Mouse (Mus musculus) neural tube, embryonic 11.5 days (tissue): ENCODE results near the gene Ankdd1b. TPM values are rescaled to one million over a fixed set of nuclear protein-coding genes. Genes with fewer than 3 reads are reported as not detected.

Experiments
- ATAC-seq: fragments of 200-750 bp; cut with Nextera tagmentation; 2 replicates; pipeline ENCODE4 v1.8.0; 2017; ENCODE audit warnings: moderate number of reproducible peaks, mild to moderate bottlenecking, moderate TSS enrichment, moderate library complexity; ENCODE audit not compliant: insufficient read depth, low FRiP score, low TSS enrichment
- DNase-seq: peaks from one replicate; pipeline ENCODE4 v3.0.0-alpha.2; 2015; ENCODE audit warnings: low spot score
- H3K27ac ChIP-seq: fragments of 300-500 bp; sonication (generic); 2 replicates; pipeline ENCODE4 v1.5.1; 2014; ENCODE audit warnings: low read depth, mild to moderate bottlenecking, low read length
- H3K27me3 ChIP-seq: fragments of 300-500 bp; sonication (generic); 2 replicates; pipeline ENCODE4 v1.6.1; 2014; ENCODE audit warnings: mild to moderate bottlenecking, low read length, mixed read lengths; ENCODE audit not compliant: control insufficient read depth, insufficient read depth
- H3K36me3 ChIP-seq: fragments of 300-500 bp; sonication (generic); 2 replicates; pipeline ENCODE4 v1.6.1; 2014; ENCODE audit warnings: mild to moderate bottlenecking, low read length, moderate library complexity, mixed read lengths; ENCODE audit not compliant: control insufficient read depth, insufficient read depth
- H3K4me1 ChIP-seq: fragments of 300-500 bp; sonication (generic); 2 replicates; pipeline ENCODE4 v1.6.1; 2014; ENCODE audit warnings: low read length, mixed read lengths; ENCODE audit not compliant: control insufficient read depth, insufficient read depth
- H3K4me2 ChIP-seq: fragments of 300-500 bp; sonication (generic); 2 replicates; pipeline ENCODE4 v1.6.1; 2014; ENCODE audit warnings: low read depth, mild to moderate bottlenecking, moderate library complexity
- H3K4me3 ChIP-seq: fragments of 300-500 bp; sonication (generic); 2 replicates; pipeline ENCODE4 v1.5.1; 2014; ENCODE audit warnings: low read depth, low read length
- H3K9ac ChIP-seq: fragments of 300-500 bp; sonication (generic); 2 replicates; pipeline ENCODE4 v1.6.1; 2014; ENCODE audit warnings: mild to moderate bottlenecking, low read length
- H3K9me3 ChIP-seq: fragments of 300-500 bp; sonication (generic); 2 replicates; pipeline ENCODE4 v1.6.1; 2016; ENCODE audit warnings: low read length; ENCODE audit not compliant: control insufficient read depth
- whole genome bisulfite sequencing: fragments of 180-500 bp; shearing (Covaris S2); extraction: QIAGEN DNeasy Blood & Tissue Kit; methylation state at CpG from one replicate; pipeline ENCODE4 v1.1.7; 2014; 5-methylcytosine and 5-hydroxymethylcytosine counted together
- polyA plus RNA-seq: library from polyadenylated mRNA; unstranded; fragments of >200 nt; fragmentation: Nextera tagmentation; extraction: Ambion mirVana; gene quantifications from 2 replicates; pipeline ENCODE4 v1.2.1, GENCODE M21; 2014

Ankdd1b gene
- polyA plus RNA-seq, 1 experiment from 2014 or later: not detected

DNA sequence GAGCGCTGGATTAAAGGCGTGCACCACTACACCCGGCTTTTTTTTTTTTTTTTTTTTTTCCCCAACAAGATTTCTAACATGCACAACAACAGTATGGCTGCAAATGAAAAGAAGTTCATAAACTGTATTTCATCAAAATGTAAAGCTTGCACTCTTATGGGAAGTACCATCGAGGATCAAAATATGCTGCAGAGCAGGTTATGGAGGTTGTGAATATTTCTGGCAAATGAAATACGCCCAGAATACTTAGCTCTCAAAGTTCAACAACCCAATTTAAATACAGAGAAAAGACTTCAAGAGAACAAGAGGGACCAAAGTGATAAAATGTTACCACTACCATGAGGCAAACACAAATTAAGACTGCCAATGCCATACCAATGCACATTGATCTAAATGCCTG lies 2.3 kb downstream of the Ankdd1b start:
- no peaks in the 10 kb centered on the region for H3K27me3 ChIP-seq
- H3K4me3 ChIP-seq: no peak overlapping the region
- WGBS: 90% methylated on average over 5 of the region's 5 CpGs
- no peaks in the 10 kb centered on the region for H3K36me3 ChIP-seq
- no peak overlapping the region for H3K4me2 ChIP-seq
- DNase-seq: no peak
- ATAC-seq: no peak
- no peak overlapping the region for H3K27ac ChIP-seq
- no peak overlapping the region for H3K9ac ChIP-seq
- H3K9me3 ChIP-seq: no peaks in the 10 kb centered on the region
- H3K4me1 ChIP-seq: no peaks in the 10 kb centered on the region

DNA sequence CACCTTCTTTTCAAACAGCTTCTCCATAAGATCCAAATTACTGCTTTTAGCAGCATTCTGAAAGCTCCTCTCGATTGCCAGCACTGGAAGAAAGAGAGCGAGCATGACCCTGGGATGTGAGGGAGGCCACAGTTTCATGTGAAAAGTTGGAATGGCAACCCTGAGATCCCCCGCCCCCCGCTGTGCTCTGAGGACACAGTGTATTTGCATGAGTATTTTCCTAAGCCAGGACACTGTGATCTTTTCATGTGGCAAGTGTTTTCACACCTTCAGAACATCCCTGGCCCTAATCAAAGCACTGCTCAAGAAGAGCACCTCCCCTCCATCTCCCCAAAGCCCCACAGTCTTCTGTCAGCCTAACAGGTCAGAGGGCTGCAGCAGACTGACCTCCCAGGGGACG lies 5.7 kb downstream of the Ankdd1b start:
- 43% methylated on average over 5 of the region's 5 CpGs for WGBS
- no peaks in the 10 kb centered on the region for H3K36me3 ChIP-seq
- H3K4me2 ChIP-seq: no peak overlapping the region
- DNase-seq (no peak), ATAC-seq (no peak)
- no peak overlapping the region for H3K27ac ChIP-seq
- no peak overlapping the region for H3K9ac ChIP-seq
- no peaks in the 10 kb centered on the region for H3K9me3 ChIP-seq
- H3K27me3 ChIP-seq: no peaks in the 10 kb centered on the region
- no peaks in the 10 kb centered on the region for H3K4me1 ChIP-seq
- no peak overlapping the region for H3K4me3 ChIP-seq

DNA sequence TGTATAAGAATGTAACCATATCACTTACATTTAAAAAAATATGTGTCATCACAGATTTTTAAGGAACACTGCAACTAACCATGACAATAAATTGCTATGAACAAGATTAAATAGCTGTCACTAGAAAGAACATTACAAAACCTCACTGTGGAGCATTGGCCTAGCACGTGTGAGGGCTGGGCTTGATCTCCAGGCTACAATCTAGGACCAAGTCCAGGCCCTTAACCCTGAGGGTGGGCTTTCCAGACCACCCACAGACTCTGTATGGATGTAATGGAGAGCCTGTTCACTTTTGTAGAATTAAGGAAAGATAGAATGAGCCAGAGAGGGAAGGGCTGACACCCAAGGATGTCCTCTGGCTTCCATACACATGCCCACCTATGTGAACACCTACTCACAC lies 8.4 kb downstream of the Ankdd1b start:
- Histone ChIP-seq H3K4me3 (no peak overlapping the region), H3K9ac (no peak overlapping the region), H3K4me2 (no peak overlapping the region), H3K27me3 (no peaks in the 10 kb centered on the region), H3K36me3 (no peaks in the 10 kb centered on the region), H3K9me3 (no peaks in the 10 kb centered on the region), H3K27ac (no peak overlapping the region), H3K4me1 (no peaks in the 10 kb centered on the region)
- WGBS: 79% methylated on average over 1 of the region's 1 CpGs
- no peak for DNase-seq
- ATAC-seq: no peak

DNA sequence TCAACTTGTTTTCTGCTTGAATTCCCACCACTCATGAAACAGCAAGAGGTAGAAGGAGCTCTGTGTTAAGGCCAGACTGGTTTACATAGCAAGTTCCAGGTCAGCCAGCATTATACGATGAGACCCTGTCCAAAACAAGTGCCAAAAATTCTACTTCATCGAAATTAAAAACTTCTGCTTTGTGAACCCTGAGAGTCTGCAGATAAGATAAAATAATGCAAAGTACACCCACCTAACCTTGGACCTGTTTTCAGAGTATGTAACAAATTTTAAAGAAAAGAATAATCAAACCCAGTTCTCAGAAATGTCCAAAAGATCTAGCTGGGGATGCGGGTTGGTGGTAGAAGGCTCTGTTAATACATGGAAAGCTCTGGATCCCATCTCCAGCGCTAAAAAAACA lies 12.4 kb downstream of the Ankdd1b start:
- Histone ChIP-seq H3K27ac (no peak overlapping the region), H3K9ac (no peak overlapping the region), H3K36me3 (no peaks in the 10 kb centered on the region), H3K27me3 (no peaks in the 10 kb centered on the region), H3K4me3 (no peak overlapping the region), H3K4me1 (no peaks in the 10 kb centered on the region), H3K4me2 (no peak overlapping the region), H3K9me3 (no peaks in the 10 kb centered on the region)
- ATAC-seq (no peak), DNase-seq (no peak)
- WGBS: 87% methylated on average over 4 of the region's 4 CpGs

DNA sequence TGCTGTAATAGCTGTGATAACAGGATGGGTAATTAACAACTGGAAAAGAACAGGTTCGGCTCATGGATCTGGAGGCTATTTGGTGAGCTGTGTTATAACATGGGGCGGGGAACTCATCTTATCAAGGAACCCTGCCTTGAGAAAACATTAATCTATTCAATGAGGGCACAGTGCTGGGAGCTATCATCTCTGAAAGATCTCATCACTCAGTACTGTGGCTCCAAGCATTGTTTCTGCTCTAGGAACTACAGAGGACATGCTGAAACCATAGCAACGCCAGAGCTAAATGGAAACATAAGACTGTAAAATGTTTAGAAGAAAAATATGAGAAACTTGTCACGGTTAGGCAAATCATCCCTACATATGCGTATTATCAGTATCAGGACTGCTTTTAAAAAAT lies 13.0 kb downstream of the Ankdd1b start:
- Histone ChIP-seq H3K27ac (no peak overlapping the region), H3K9me3 (no peaks in the 10 kb centered on the region), H3K27me3 (no peaks in the 10 kb centered on the region), H3K4me3 (no peak overlapping the region), H3K36me3 (no peaks in the 10 kb centered on the region), H3K9ac (no peak overlapping the region), H3K4me1 (no peaks in the 10 kb centered on the region), H3K4me2 (no peak overlapping the region)
- WGBS: 95% methylated on average over 5 of the region's 5 CpGs
- DNase-seq: no peak
- ATAC-seq: no peak

DNA sequence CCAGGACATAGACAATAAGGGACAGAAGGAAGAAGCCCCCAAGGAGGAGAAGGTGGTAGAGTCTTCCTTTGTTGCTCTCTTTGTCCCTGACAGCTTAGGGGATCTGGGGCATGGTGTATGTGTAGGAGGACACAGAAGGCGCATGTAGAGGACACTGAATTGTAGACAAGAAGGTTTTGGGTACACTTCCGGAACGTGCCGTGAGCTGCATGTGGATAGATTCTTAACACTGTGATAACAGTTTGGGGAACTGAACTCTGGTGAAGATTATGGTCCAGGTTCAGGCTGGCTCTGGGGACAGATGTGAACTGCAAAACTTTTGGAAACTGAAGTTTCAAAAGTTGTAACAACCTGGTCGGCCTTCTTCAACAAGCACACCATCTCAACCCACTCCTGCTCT lies 13.4 kb downstream of the Ankdd1b start:
- no peak overlapping the region for H3K4me2 ChIP-seq
- WGBS: 96% methylated on average over 5 of the region's 5 CpGs
- H3K27me3 ChIP-seq: no peaks in the 10 kb centered on the region
- no peak overlapping the region for H3K4me3 ChIP-seq
- no peaks in the 10 kb centered on the region for H3K4me1 ChIP-seq
- ATAC-seq (no peak), DNase-seq (no peak)
- no peak overlapping the region for H3K9ac ChIP-seq
- H3K36me3 ChIP-seq: no peaks in the 10 kb centered on the region
- H3K9me3 ChIP-seq: no peaks in the 10 kb centered on the region
- H3K27ac ChIP-seq: no peak overlapping the region

DNA sequence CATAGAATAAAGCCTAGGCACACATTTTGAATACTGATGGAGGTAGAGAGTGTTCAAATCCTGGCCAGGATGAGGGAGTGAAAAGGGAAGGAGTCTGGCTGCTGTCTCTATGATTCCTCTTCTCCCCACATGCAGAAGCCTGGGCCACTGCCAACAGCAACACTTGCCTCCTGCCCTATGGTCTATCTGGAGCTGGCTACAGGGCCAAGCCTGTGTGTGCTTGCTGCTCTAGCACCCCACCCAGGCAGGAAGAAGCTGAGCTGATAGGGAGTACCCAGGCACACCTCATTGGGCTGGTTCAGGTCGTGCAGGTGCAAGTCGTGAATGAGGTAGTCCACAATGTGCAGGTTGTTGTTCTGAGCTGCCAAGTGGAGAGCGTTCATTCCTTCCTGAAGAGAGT lies 16.7 kb downstream of the Ankdd1b start:
- H3K4me3 ChIP-seq: no peak overlapping the region
- WGBS: 83% methylated on average over 3 of the region's 3 CpGs
- ATAC-seq (no peak), DNase-seq (no peak)
- no peaks in the 10 kb centered on the region for H3K27me3 ChIP-seq
- H3K9ac ChIP-seq: no peak overlapping the region
- no peaks in the 10 kb centered on the region for H3K4me1 ChIP-seq
- H3K4me2 ChIP-seq: no peak overlapping the region
- H3K27ac ChIP-seq: no peak overlapping the region
- H3K9me3 ChIP-seq: no peaks in the 10 kb centered on the region
- H3K36me3 ChIP-seq: no peaks in the 10 kb centered on the region

DNA sequence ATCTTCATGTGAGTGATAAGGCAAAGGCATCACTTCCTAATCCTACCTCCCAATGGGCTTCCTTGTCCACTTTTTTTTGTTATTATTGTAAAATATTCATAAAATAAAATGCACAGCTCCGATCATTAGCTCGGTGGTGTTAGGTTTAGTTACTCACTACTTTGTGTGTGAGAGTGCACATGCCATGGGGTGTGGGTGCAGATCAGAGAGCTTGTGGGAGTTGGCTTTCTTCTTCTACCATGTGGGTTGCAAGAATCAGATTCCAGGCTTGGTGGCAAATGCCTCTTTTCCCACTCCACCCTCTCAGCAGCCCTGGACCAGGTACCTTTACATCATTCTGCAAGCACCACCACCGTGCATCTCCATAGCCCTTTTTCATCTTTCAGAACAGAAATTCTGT lies 18.4 kb downstream of the Ankdd1b start:
- no peaks in the 10 kb centered on the region for H3K4me1 ChIP-seq
- no peaks in the 10 kb centered on the region for H3K27me3 ChIP-seq
- no peak overlapping the region for H3K4me3 ChIP-seq
- H3K9ac ChIP-seq: no peak overlapping the region
- H3K9me3 ChIP-seq: no peaks in the 10 kb centered on the region
- H3K4me2 ChIP-seq: no peak overlapping the region
- ATAC-seq (no peak), DNase-seq (no peak)
- H3K36me3 ChIP-seq: no peaks in the 10 kb centered on the region
- no peak overlapping the region for H3K27ac ChIP-seq
- 97% methylated on average over 3 of the region's 3 CpGs for WGBS

DNA sequence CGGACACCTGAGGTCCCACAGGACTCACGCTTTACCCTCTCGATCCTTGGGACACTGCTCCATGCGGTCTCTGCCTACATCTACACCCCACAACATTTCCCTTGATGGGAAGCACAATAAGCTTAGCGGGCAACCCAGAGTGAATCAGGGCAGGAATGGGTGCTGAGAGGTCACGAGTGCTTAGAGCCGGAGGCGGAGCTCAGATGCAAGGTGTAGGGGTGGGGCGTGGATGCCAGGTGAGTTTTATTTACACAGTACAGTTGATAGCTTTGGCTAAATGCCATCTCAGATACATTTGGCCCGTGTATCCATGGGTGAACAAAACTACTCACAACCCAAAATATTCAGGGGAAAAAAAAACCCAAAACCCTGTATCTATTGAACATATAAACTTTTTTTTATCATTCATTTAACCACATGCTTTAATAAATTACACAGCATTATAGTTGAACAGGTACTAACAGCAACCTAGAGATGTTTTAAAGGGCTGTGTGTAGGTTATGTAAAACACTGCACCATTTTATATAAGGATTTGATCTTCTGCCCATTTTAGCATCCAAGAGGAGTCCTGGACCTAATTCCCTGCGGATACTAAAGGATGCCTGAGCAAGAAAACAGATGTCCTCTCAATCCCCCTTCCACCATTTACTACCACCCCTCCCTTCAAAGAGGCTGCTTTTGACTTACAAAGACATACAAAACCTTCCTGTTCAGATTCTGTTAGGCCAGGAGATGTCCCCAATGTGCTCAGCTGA lies 19.4 kb downstream of the Ankdd1b start:
- no peak overlapping the region for H3K4me3 ChIP-seq
- H3K9me3 ChIP-seq: no peaks in the 10 kb centered on the region
- H3K36me3 ChIP-seq: no peaks in the 10 kb centered on the region
- H3K4me1 ChIP-seq: no peaks in the 10 kb centered on the region
- no peak overlapping the region for H3K4me2 ChIP-seq
- no peak overlapping the region for H3K9ac ChIP-seq
- ATAC-seq: no peak
- H3K27ac ChIP-seq: no peak overlapping the region
- 90% methylated on average over 11 of the region's 11 CpGs for WGBS
- no peaks in the 10 kb centered on the region for H3K27me3 ChIP-seq
- DNase-seq: no peak
